8 mouse cellular contexts compared by ENCODE assay signal in the genomic region with DNA sequence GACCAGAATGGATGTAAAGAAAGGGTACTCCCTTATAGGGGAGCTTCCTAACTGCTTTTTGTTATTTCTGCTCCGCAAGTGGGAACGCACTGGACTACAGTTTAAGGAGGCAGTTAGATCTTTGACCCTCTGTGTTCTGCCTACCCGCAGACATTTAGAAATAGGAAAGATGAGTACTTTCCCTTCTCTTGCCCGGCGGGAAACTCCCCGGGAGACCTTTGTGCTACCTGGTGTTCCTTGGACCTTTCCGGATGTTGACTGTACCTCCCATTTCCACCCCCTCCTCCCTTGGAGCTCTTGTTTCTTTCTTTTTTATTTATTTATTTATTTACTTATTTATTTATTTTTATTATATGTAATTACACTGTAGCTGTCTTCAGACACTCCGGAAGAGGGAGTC. TPM values are rescaled to one million over a fixed set of nuclear protein-coding genes. Genes with fewer than 3 reads are reported as not detected.
DNase-seq lines count a peak whose midpoint lies in the region; ATAC-seq and TF ChIP-seq lines count a peak whose summit lies in the region.

No protein-coding gene starts in this region.

- no peak for ATAC-seq in G1E (ENCODE audit: extremely low read depth, insufficient number of reproducible peaks, low FRiP score, poor library complexity, severe bottlenecking)
- ATAC-seq in hindbrain, postnatal 0 days, result 0 out of 2 replicates have a peak, but pooled peaks have one; percentile 6
- no peak for ATAC-seq in liver, embryonic 16.5 days (ENCODE audit: low read depth)
- no peak for ATAC-seq in activated CD4-positive, CD25-positive, alpha-beta regulatory T cell, adult 4 months

- H3K9ac ChIP-seq in hindbrain, postnatal 0 days (replicated peaks; ENCODE audit: low read length), result peak overlapping the region; percentile 74; the same call in 1 of the 2 replicates
- H3K9ac ChIP-seq in liver, embryonic 16.5 days (ENCODE audit: low read depth, low read length), result peak overlapping the region; percentile 69

- peak overlapping the region; percentile 95 for H3K4me2 ChIP-seq in hindbrain, postnatal 0 days (ENCODE audit: low read depth, low read length)
- H3K4me2 ChIP-seq in liver, embryonic 16.5 days (ENCODE audit: low read depth, low read length), result peak overlapping the region; percentile 89

- 11% methylated on average over 8 of the region's 8 CpGs for WGBS in hindbrain, postnatal 0 days
- 17% methylated on average over 8 of the region's 8 CpGs for WGBS in liver, embryonic 16.5 days (ENCODE audit: insufficient replicate concordance)

- peak; percentile 48 for DNase-seq in cerebellum, adult 9-10 months
- DNase-seq in cerebellum, postnatal 14 days, result no peak
- DNase-seq in G1E (ENCODE audit: low spot score), result no peak
- no peak for DNase-seq in hindbrain, postnatal 0 days (ENCODE audit: low spot score)
- no peak for DNase-seq in right cerebral cortex, adult 2 months (ENCODE audit: low spot score in 2 of 2)
- DNase-seq in layer of hippocampus, adult 9-11 months, result no peak

- no peaks in the 10 kb centered on the region for H3K9me3 ChIP-seq in G1E (replicated peaks)
- no peaks in the 10 kb centered on the region for H3K9me3 ChIP-seq in hindbrain, postnatal 0 days (ENCODE audit: low read length)
- no peaks in the 10 kb centered on the region for H3K9me3 ChIP-seq in liver, embryonic 16.5 days (replicated peaks; ENCODE audit: control insufficient read depth, low read length)

- H3K4me1 ChIP-seq in G1E (ENCODE audit: insufficient read depth, low read depth, low read length), result peaks cover 32% of the 10 kb centered on the region
- no peaks in the 10 kb centered on the region for H3K4me1 ChIP-seq in hindbrain, postnatal 0 days (ENCODE audit: insufficient read depth, low read length)
- peaks cover 10% of the 10 kb centered on the region for H3K4me1 ChIP-seq in liver, embryonic 16.5 days (ENCODE audit: control insufficient read depth, low read depth, low read length)

- H3K4me3 ChIP-seq in G1E (ENCODE audit: low read depth, low read length), result peak overlapping the region; percentile 84
- peak overlapping the region; percentile 72 for H3K4me3 ChIP-seq in hindbrain, postnatal 0 days (ENCODE audit: low read length)
- H3K4me3 ChIP-seq in liver, embryonic 16.5 days (ENCODE audit: low read depth, low read length), result peak overlapping the region; percentile 72

- H3K27me3 ChIP-seq in G1E (ENCODE audit: insufficient read depth, low read length), result peaks cover 58% of the 10 kb centered on the region
- 0 out of 2 replicates have a peak, but pooled peaks cover 9% of the 10 kb centered on the region for H3K27me3 ChIP-seq in hindbrain, postnatal 0 days (ENCODE audit: insufficient read depth, low read length)
- H3K27me3 ChIP-seq in liver, embryonic 16.5 days (ENCODE audit: control insufficient read depth, insufficient read depth, low read depth, low read length), result peaks cover 56% of the 10 kb centered on the region

- no peak overlapping the region for H3K27ac ChIP-seq in hindbrain, postnatal 0 days
- H3K27ac ChIP-seq in liver, embryonic 16.5 days (ENCODE audit: low read length), result no peak overlapping the region

- no peak for TF ChIP-seq CTCF in G1E (IDR thresholded peaks at IDR 0.05; ENCODE audit: low read depth, low read length)
- no peak for TF ChIP-seq CTCF in hindbrain, postnatal 0 days (IDR thresholded peaks at IDR 0.05; ENCODE audit: low read depth)

- H3K36me3 ChIP-seq in G1E (replicated peaks), result peaks cover 8% of the 10 kb centered on the region
- H3K36me3 ChIP-seq in hindbrain, postnatal 0 days (ENCODE audit: insufficient read depth, low read length), result no peaks in the 10 kb centered on the region
- H3K36me3 ChIP-seq in liver, embryonic 16.5 days (ENCODE audit: control insufficient read depth, insufficient read depth), result no peaks in the 10 kb centered on the region

RNA-seq across cellular contexts. Expression of a gene that starts 1.0 kb away (rescaled TPM):
- 2.3 and 3.0 TPM in 2 replicates for total RNA-seq in G1E (2014; fragmentation: Nextera tagmentation)
- 6.4 and 7.8 TPM in 2 replicates for total RNA-seq in G1E (2017)
- 3.4 and 3.5 TPM in 2 replicates for polyA plus RNA-seq in G1E (2012)
- 10.4 and 11.8 TPM in 2 replicates for total RNA-seq in hindbrain, postnatal 0 days (2014; rRNA removed)
- 3.8 and 4.0 TPM in 2 replicates for polyA plus RNA-seq in hindbrain, postnatal 0 days (2015; fragmentation: Nextera tagmentation; extraction: Ambion mirVana)
- 1.2 and 1.6 TPM in 2 replicates for polyA plus RNA-seq in liver, embryonic 16.5 days (2015; fragmentation: Nextera tagmentation; extraction: Ambion mirVana)
- 1 to 10 TPM; 4.8 to 4.9 TPM for polyA plus RNA-seq in activated CD4-positive, CD25-positive, alpha-beta regulatory T cell, adult 4 months (2017; shearing (Covaris generic))

RNA-seq across cellular contexts. Expression of a gene that starts 9.2 kb away (rescaled TPM):
- total RNA-seq in G1E (2014; fragmentation: Nextera tagmentation) (25.6 and 40.2 TPM in 2 replicates), G1E (2017) (55.7 and 77.6 TPM in 2 replicates)
- polyA plus RNA-seq in G1E (2012), result 326 and 332 TPM in 2 replicates
- total RNA-seq in hindbrain, postnatal 0 days (2014; rRNA removed), result 107 and 138 TPM in 2 replicates
- 189 and 194 TPM in 2 replicates for polyA plus RNA-seq in hindbrain, postnatal 0 days (2015; fragmentation: Nextera tagmentation; extraction: Ambion mirVana)
- 106 and 117 TPM in 2 replicates for polyA plus RNA-seq in liver, embryonic 16.5 days (2015; fragmentation: Nextera tagmentation; extraction: Ambion mirVana)
- polyA plus RNA-seq in activated CD4-positive, CD25-positive, alpha-beta regulatory T cell, adult 4 months (2017; shearing (Covaris generic)), result 100 to 1,000 TPM; 111 to 135 TPM

RNA-seq across cellular contexts. Expression of a gene that starts 18.7 kb away (rescaled TPM):
- total RNA-seq in G1E (2014; fragmentation: Nextera tagmentation), result 23.3 and 25.2 TPM in 2 replicates
- total RNA-seq in G1E (2017), result 48.5 and 68.1 TPM in 2 replicates
- 118 and 139 TPM in 2 replicates for polyA plus RNA-seq in G1E (2012)
- 20.1 and 23.3 TPM in 2 replicates for total RNA-seq in hindbrain, postnatal 0 days (2014; rRNA removed)
- polyA plus RNA-seq in hindbrain, postnatal 0 days (2015; fragmentation: Nextera tagmentation; extraction: Ambion mirVana), result 16.0 and 18.3 TPM in 2 replicates
- polyA plus RNA-seq in liver, embryonic 16.5 days (2015; fragmentation: Nextera tagmentation; extraction: Ambion mirVana), result 30.1 and 30.9 TPM in 2 replicates
- 1 to 10 TPM; 1.6 TPM for polyA plus RNA-seq in activated CD4-positive, CD25-positive, alpha-beta regulatory T cell, adult 4 months (2017; shearing (Covaris generic))

RNA-seq across cellular contexts. Expression of a gene that starts 23.9 kb away (rescaled TPM):
- 6.4 and 19.1 TPM in 2 replicates for total RNA-seq in G1E (2014; fragmentation: Nextera tagmentation)
- 7.6 and 8.8 TPM in 2 replicates for total RNA-seq in G1E (2017)
- 0.18 and 0.34 TPM in 2 replicates for polyA plus RNA-seq in G1E (2012)
- total RNA-seq in hindbrain, postnatal 0 days (2014; rRNA removed), result 35.6 and 40.6 TPM in 2 replicates
- polyA plus RNA-seq in hindbrain, postnatal 0 days (2015; fragmentation: Nextera tagmentation; extraction: Ambion mirVana), result 41.1 and 44.7 TPM in 2 replicates
- 21.2 and 26.3 TPM in 2 replicates for polyA plus RNA-seq in liver, embryonic 16.5 days (2015; fragmentation: Nextera tagmentation; extraction: Ambion mirVana)
- polyA plus RNA-seq in activated CD4-positive, CD25-positive, alpha-beta regulatory T cell, adult 4 months (2017; shearing (Covaris generic)), result 10 to 100 TPM; 12.9 to 25.7 TPM

RNA-seq across cellular contexts. Expression of a gene that starts 24.4 kb away (rescaled TPM):
- 60.4 and 87.3 TPM in 2 replicates for total RNA-seq in G1E (2014; fragmentation: Nextera tagmentation)
- 84.9 and 96.7 TPM in 2 replicates for total RNA-seq in G1E (2017)
- 43.4 and 45.5 TPM in 2 replicates for polyA plus RNA-seq in G1E (2012)
- total RNA-seq in hindbrain, postnatal 0 days (2014; rRNA removed), result 36.0 and 51.3 TPM in 2 replicates
- polyA plus RNA-seq in hindbrain, postnatal 0 days (2015; fragmentation: Nextera tagmentation; extraction: Ambion mirVana), result 10.0 and 11.2 TPM in 2 replicates
- 2.3 and 2.6 TPM in 2 replicates for polyA plus RNA-seq in liver, embryonic 16.5 days (2015; fragmentation: Nextera tagmentation; extraction: Ambion mirVana)
- 10 to 100 TPM; 10.5 to 13.5 TPM for polyA plus RNA-seq in activated CD4-positive, CD25-positive, alpha-beta regulatory T cell, adult 4 months (2017; shearing (Covaris generic))
